Mouse (Mus musculus) limb, embryonic 12.5 days (tissue): ENCODE data around the gene Flrt1. TPM values are rescaled to one million over a fixed set of nuclear protein-coding genes. Genes with fewer than 3 reads are reported as not detected.
"Not testable (repeated sequence)": the region's sequence is repeated elsewhere in the genome, so short reads cannot be mapped to it uniquely, and the experiment has no call there.

Source experiments
- ATAC-seq: fragments of 200-750 bp; cut with Nextera tagmentation; 2 replicates; pipeline ENCODE4 v1.8.0; 2017; ENCODE audit warnings: low read depth, moderate TSS enrichment; ENCODE audit not compliant: insufficient number of reproducible peaks, insufficient read depth, low FRiP score, low TSS enrichment
- H3K27ac ChIP-seq: fragments of 300-500 bp; sonication (generic); 2 replicates; pipeline ENCODE4 v1.5.1; 2016; ENCODE audit warnings: mild to moderate bottlenecking, moderate library complexity
- H3K27me3 ChIP-seq: fragments of 300-500 bp; sonication (generic); 2 replicates; pipeline ENCODE4 v1.6.1; 2016; ENCODE audit warnings: mild to moderate bottlenecking, moderate library complexity
- H3K36me3 ChIP-seq: fragments of 300-500 bp; sonication (generic); 2 replicates; pipeline ENCODE4 v1.6.1; 2016; ENCODE audit warnings: mild to moderate bottlenecking, moderate library complexity
- H3K4me1 ChIP-seq: fragments of 300-500 bp; sonication (generic); replicated peaks from 2 replicates; pipeline ENCODE4 v1.6.1; 2016
- H3K4me2 ChIP-seq: fragments of 300-500 bp; sonication (generic); 2 replicates; pipeline ENCODE4 v1.6.1; 2016; ENCODE audit warnings: mild to moderate bottlenecking, moderate library complexity
- H3K4me3 ChIP-seq: fragments of 300-500 bp; sonication (generic); replicated peaks from 2 replicates; pipeline ENCODE4 v1.5.1; 2016; ENCODE audit warnings: mild to moderate bottlenecking
- H3K9ac ChIP-seq: fragments of 300-500 bp; sonication (generic); replicated peaks from 2 replicates; pipeline ENCODE4 v1.6.1; 2016; ENCODE audit warnings: mild to moderate bottlenecking, moderate library complexity
- H3K9me3 ChIP-seq: fragments of 300-500 bp; sonication (generic); 2 replicates; pipeline ENCODE4 v1.6.1; 2016; ENCODE audit warnings: mild to moderate bottlenecking, moderate library complexity
- WGBS: fragments of 180-500 bp; shearing (Covaris S2); methylation state at CpG from one replicate; pipeline ENCODE4 v1.1.7; 2016; 5-methylcytosine and 5-hydroxymethylcytosine counted together
- polyA plus RNA-seq: library from polyadenylated mRNA; unstranded; fragments of >200 nt; fragmentation: Nextera tagmentation; extraction: Ambion mirVana; gene quantifications from 2 replicates; pipeline ENCODE4 v1.2.1, GENCODE M21; 2016

The Flrt1 gene
- polyA plus RNA-seq, 1 experiment from 2014 or later = 3.5 TPM

- Histone ChIP-seq H3K36me3 (no peaks in the 10 kb centered on the region), H3K4me1 (peaks cover 29% of the 10 kb centered on the region), H3K27ac (no peak overlapping the region), H3K27me3 (peaks cover 32% of the 10 kb centered on the region), H3K4me2 (no peak overlapping the region), H3K9ac (no peak overlapping the region), H3K9me3 (no peaks in the 10 kb centered on the region), H3K4me3 (no peak overlapping the region)
- no peak for ATAC-seq
- 45% methylated on average over 3 of the region's 3 CpGs for WGBS
Measured at GRCm38 (mm10) chr19:7055173-7055572, 50.4 kb downstream of the Flrt1 start.

DNA sequence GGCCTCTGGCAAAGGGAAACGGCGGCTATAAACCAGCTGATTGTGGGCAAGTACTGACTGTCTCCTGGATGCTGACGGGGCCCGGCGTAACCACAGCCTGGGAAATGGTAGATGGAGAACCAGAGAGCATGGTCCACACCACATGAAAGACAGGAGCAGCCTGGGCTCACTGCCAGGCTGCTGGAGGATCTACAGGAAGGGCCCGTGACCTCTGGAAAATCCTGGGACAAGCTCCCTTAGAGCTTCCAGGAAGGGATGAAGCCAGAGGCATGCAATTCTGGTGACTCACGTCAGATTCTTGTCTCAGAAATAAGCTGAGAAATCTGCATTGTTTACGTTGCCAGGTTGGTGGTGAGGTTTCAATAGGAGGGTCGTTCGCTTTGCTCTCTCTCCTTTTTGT, 50.8 kb downstream of the Flrt1 start:
- no peak overlapping the region for H3K4me3 ChIP-seq
- H3K27ac ChIP-seq = no peak overlapping the region
- H3K4me2 ChIP-seq = no peak overlapping the region
- no peak for ATAC-seq
- no peaks in the 10 kb centered on the region for H3K36me3 ChIP-seq
- H3K9me3 ChIP-seq = no peaks in the 10 kb centered on the region
- H3K4me1 ChIP-seq = peaks cover 29% of the 10 kb centered on the region
- H3K27me3 ChIP-seq = peaks cover 28% of the 10 kb centered on the region
- H3K9ac ChIP-seq = no peak overlapping the region
- WGBS = 54% methylated on average over 10 of the region's 10 CpGs

DNA sequence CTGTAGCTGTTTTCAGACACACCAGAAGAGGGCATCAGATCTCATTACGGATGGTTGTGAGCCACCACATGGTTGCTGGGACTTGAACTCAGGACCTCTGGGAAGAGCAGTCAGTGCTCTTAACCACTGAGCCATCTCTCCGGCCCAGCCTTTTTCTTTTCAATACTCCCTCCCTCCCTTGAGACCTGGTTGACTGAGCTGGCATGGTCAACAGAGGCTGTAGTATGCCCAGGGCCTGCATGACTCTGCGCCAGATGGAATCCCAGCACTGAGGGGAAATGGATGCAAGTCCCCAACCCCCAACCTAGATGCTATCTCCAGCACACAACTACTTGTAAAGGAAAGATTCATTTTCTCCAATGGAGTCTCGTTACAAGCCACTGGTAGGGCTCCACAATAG, 52.1 kb downstream of the Flrt1 start:
- not testable (repeated sequence) for H3K27ac ChIP-seq, H3K36me3 ChIP-seq, H3K4me2 ChIP-seq, H3K9ac ChIP-seq, ATAC-seq, H3K9me3 ChIP-seq, H3K4me3 ChIP-seq
- Histone ChIP-seq H3K27me3 (peaks cover 23% of the 10 kb centered on the region), H3K4me1 (peaks cover 26% of the 10 kb centered on the region)
- WGBS = 85% methylated on average over 4 of the region's 4 CpGs

GRCm38 (mm10) chr19:7044706-7045105, 60.8 kb downstream of the Flrt1 start:
- H3K27ac ChIP-seq = no peak overlapping the region
- no peak for ATAC-seq
- H3K27me3 ChIP-seq = no peaks in the 10 kb centered on the region
- no peak overlapping the region for H3K9ac ChIP-seq
- H3K4me1 ChIP-seq = peaks cover 6% of the 10 kb centered on the region
- WGBS = 31% methylated on average over 4 of the region's 4 CpGs
- no peak overlapping the region for H3K4me3 ChIP-seq
- H3K4me2 ChIP-seq = no peak overlapping the region
- H3K36me3 ChIP-seq = no peaks in the 10 kb centered on the region
- no peaks in the 10 kb centered on the region for H3K9me3 ChIP-seq

DNA sequence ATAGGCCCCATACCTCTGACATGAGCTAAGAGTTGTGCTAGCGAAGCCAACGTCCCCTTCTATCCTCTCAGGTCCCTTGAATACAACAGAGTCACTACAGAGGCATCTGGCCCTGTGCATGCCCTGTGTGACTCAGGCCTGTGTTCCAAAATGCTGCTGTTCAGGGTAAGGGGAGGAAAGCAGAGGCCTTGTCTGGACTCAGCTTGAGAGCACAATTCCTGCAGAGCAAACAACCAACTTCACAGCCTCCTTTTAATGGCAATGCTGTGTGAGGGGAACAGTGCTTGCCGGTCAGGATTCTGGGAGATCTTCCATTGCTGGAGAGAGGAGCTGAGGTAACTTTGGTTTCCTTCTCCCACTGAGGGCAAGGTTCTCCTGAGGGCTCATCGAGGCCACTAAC, 61.2 kb downstream of the Flrt1 start:
- no peak overlapping the region for H3K27ac ChIP-seq
- no peak overlapping the region for H3K9ac ChIP-seq
- no peak overlapping the region for H3K4me3 ChIP-seq
- H3K9me3 ChIP-seq = no peaks in the 10 kb centered on the region
- no peaks in the 10 kb centered on the region for H3K36me3 ChIP-seq
- H3K27me3 ChIP-seq = no peaks in the 10 kb centered on the region
- no peak for ATAC-seq
- 65% methylated on average over 4 of the region's 4 CpGs for WGBS
- H3K4me1 ChIP-seq = peaks cover 6% of the 10 kb centered on the region
- H3K4me2 ChIP-seq = no peak overlapping the region

Other genes starting within 250 kb of the Flrt1 start
- 0.33 and 0.51 TPM in 2 replicates for gene Ccdc88b, start 247.5 kb downstream of the Flrt1 start, polyA plus RNA-seq
- 165 and 167 TPM in 2 replicates for gene Trmt112, start 196.0 kb downstream of the Flrt1 start, polyA plus RNA-seq
- gene Prdx5, start 195.6 kb downstream of the Flrt1 start, polyA plus RNA-seq = 158 and 164 TPM in 2 replicates
- 6.4 and 8.5 TPM in 2 replicates for gene Esrra, start 183.9 kb downstream of the Flrt1 start, polyA plus RNA-seq
- gene Catsperz, start 180.3 kb downstream of the Flrt1 start, polyA plus RNA-seq = 1.0 TPM in 2 replicates
- gene Kcnk4, start 171.2 kb downstream of the Flrt1 start, polyA plus RNA-seq = 0.40 and 0.60 TPM in 2 replicates
- 67.3 and 68.2 TPM in 2 replicates for gene Bad, start 163.9 kb downstream of the Flrt1 start, polyA plus RNA-seq
- 23.8 and 27.9 TPM in 2 replicates for gene Gpr137, start 163.2 kb downstream of the Flrt1 start, polyA plus RNA-seq
- gene Ppp1r14b, start 130.8 kb downstream of the Flrt1 start, polyA plus RNA-seq = 245 and 288 TPM in 2 replicates
- gene Plcb3, start 129.3 kb downstream of the Flrt1 start, polyA plus RNA-seq = 41.4 and 41.7 TPM in 2 replicates
- 65.8 and 73.6 TPM in 2 replicates for gene Fkbp2, start 125.2 kb downstream of the Flrt1 start, polyA plus RNA-seq
- gene Vegfb, start 118.1 kb downstream of the Flrt1 start, polyA plus RNA-seq = 53.8 and 55.2 TPM in 2 replicates
- gene Dnajc4, start 113.2 kb downstream of the Flrt1 start, polyA plus RNA-seq = 21.2 and 22.8 TPM in 2 replicates
- 20.1 and 22.6 TPM in 2 replicates for gene Nudt22, start 109.6 kb downstream of the Flrt1 start, polyA plus RNA-seq
- 10.8 and 11.0 TPM in 2 replicates for gene Trpt1, start 109.6 kb downstream of the Flrt1 start, polyA plus RNA-seq
- 7.1 and 7.8 TPM in 2 replicates for gene Fermt3, start 86.3 kb downstream of the Flrt1 start, polyA plus RNA-seq
- gene Stip1, start 65.8 kb downstream of the Flrt1 start, polyA plus RNA-seq = 292 and 312 TPM in 2 replicates
- 12.3 and 13.2 TPM in 2 replicates for gene Macrod1, start 48.9 kb downstream of the Flrt1 start, polyA plus RNA-seq
- gene Otub1, start 100.6 kb upstream of the Flrt1 start, polyA plus RNA-seq = 222 and 233 TPM in 2 replicates
- 870 and 903 TPM in 2 replicates for gene Cox8a, start 111.9 kb upstream of the Flrt1 start, polyA plus RNA-seq
- 69.7 and 73.1 TPM in 2 replicates for gene Naa40, start 135.5 kb upstream of the Flrt1 start, polyA plus RNA-seq
- 50.9 and 51.1 TPM in 2 replicates for gene Rcor2, start 161.6 kb upstream of the Flrt1 start, polyA plus RNA-seq
- gene Mark2, start 236.1 kb upstream of the Flrt1 start, polyA plus RNA-seq = 54.4 and 58.5 TPM in 2 replicates